Mouse (Mus musculus) megakaryocyte-erythroid progenitor cell, adult 5-6 weeks (primary cell): ENCODE measurements around the gene Evi2a. TPM values are rescaled to one million over a fixed set of nuclear protein-coding genes. Genes with fewer than 3 reads are reported as not detected.

Source experiments
- ATAC-seq: replicated peaks from 2 replicates; pipeline ENCODE4 v1.8.0; 2016; ENCODE audit warnings: mild to moderate bottlenecking, inconsistent platforms; ENCODE audit not compliant: severe bottlenecking, poor library complexity, low FRiP score, low TSS enrichment
- total RNA-seq, 2 experiments: library from RNA; stranded (forward) in 1 of 2; stranded (reverse) in 1 of 2; fragments of 200-1000, 215-1000 nt in 1 of 2; fragments of >200 nt in 1 of 2; fragmentation: Nextera tagmentation in 1 of 2; gene quantifications; 2 replicates each; pipeline ENCODE4 v1.2.3; 2014 to 2017

Gene Evi2a
- total RNA-seq, 2 experiments from 2014 or later: 3.1 to 12.1 TPM

DNA sequence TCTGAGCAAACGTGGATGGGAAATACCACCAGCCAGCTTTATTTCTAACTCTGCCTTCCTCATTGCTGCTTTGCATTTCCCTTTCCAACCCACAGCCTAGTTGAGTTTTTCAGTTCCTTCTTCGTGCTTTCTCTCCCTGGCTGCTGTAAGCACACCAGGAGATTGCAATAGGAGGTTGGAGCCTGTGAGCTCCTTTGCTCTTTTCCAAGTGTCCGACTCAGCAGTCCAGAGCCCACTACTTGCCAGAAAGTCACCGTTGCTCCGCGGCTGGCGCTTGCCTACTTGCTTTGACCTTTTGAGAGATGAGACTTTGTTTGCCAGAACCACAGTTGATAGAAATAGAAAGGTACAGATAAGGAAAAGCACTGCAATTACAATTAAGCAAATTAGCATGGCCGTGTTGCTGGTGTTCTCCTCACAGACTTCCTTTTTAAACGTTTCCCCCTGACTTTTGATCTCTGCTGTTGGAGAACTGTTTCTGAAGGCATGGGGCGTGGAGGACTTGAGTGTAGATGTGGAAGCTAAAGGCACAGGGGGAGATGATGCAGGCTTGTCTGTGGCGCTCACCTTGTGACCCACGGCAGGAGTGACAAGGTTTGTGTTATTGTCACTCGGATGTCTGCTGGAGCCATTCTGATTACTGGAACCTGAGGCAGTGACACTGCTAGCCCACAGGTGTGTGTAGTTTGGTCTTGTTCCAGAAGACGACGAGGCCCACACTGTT is 3.2 kb downstream of the Evi2a start:
- ATAC-seq: peak; percentile 12; the same call in 1 of the 2 replicates

GRCm38 (mm10) chr11:79526549-79526948 is 3.9 kb downstream of the Evi2a start:
- ATAC-seq: no peak

GRCm38 (mm10) chr11:79524310-79524575 is 6.2 kb downstream of the Evi2a start:
- no peak for ATAC-seq

GRCm38 (mm10) chr11:79523560-79524309 is 6.7 kb downstream of the Evi2a start, which contains the start of gene Evi2b:
Evi2b (minus strand) TSS chr11:79523762.
- peak; percentile 67 for ATAC-seq

DNA sequence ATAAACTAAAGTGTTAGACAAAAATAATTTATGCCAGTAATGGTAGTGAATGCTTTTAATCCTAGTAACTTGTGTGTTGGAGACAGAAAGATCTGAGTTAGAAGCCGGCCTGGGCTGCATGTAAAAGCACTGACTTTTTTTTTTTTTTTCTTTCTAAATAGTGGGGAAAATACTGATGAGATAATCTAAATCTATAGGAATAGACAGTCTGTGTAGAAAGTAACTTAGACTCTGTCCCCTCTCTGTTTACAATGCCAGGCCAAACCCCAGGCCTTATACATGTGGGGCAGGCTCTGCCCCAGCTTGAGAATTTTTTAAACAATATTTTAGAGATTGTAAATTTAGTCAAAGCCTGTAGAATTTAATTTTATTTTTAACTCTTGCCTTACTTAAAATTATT is 7.5 kb downstream of the Evi2a start:
- ATAC-seq: no peak

- peak; percentile 48; the same call in 1 of the 2 replicates for ATAC-seq
These were observed 8.5 kb downstream of the Evi2a start for GRCm38 (mm10) chr11:79521930-79522329.

DNA sequence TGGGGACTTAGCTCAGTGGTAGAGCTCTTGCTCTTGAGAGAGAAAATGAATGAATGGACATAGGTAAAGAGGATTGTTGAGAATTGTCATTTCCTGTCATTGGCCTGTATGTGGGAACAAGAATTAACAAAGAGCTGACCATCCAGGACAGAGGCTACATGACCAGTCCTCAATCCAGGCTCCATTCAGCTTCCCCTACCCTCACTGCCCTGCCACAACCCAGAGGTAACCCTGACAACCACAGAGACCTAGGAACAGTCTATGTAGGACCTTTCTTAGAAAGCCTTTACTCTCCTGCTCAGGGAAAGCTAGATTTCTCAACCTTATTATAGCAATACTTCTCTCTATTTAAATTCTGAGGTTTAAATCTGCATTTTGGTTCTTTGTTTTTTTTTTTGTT is 9.6 kb downstream of the Evi2a start:
- no peak for ATAC-seq

- 0 out of 2 replicates have a peak, but pooled peaks have one; percentile 56 for ATAC-seq
These were observed 10.5 kb downstream of the Evi2a start for GRCm38 (mm10) chr11:79519878-79520291.

- ATAC-seq: no peak
These were observed 11.1 kb downstream of the Evi2a start for GRCm38 (mm10) chr11:79519299-79519698.

DNA sequence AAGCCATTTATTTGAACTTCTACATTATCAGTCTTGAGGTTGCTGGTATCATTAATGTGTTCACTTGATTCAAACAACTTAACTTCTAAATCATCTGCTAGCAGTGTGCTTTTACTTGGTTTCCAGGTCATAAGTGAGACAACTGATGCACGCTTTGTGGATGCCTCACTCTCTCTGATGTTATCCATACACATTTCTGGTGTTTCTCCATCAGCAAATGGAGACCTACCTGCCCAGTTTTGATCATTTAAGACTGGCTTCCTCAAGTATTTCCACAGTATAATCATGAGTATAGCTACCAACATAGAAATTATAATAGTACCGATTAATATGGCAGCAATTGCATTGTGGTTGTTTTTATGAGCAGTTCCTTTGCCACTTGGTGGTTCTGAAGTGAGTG is 14.6 kb downstream of the Evi2a start:
- no peak for ATAC-seq

DNA sequence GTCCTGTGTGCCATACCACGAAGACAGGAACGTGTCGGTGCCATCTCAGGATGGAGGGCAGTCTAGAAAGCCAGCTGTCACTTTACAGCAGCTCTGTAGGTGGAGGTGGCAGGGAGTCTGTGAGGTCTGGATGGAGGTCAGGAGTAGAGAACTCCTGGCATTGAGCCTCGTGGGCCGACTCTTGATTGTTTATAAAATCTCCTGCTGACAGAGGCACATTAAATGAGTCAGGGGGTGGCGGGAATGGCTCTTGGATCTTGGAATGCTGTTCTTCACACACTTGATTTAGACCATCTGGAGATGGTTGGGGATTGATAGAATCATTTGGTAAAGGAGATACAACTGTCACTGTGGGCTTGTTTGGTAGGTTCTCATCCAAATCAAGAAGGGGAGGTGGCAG is 15.1 kb downstream of the Evi2a start:
- ATAC-seq: no peak

GRCm38 (mm10) chr11:79511970-79512369 is 18.4 kb downstream of the Evi2a start:
- ATAC-seq: no peak

GRCm38 (mm10) chr11:79504506-79504905 is 25.9 kb downstream of the Evi2a start:
- ATAC-seq: no peak

DNA sequence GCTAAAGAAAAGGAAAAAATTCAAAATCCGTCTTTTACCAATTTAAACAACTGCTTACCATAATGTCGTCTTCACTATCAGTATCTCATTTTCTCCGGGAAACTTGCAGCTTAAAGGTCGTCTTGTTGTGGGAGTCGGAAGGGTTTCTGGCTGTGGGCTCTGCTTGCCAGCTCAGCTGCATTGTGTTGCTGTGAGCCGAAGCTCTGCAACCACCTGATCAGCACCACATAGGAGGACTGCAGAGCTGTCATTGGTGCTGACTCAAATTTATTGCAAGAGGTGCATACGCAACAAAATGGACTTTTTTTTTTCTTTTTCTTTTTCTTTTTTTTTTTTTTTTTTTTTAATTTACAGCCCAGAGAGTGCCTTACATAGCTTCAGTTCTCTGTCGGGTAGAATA is 26.6 kb downstream of the Evi2a start, which contains the start of gene Omg:
Gene Omg, minus strand, starts transcription at position 240 of the 400 bp plus-strand sequence.
- ATAC-seq: no peak

DNA sequence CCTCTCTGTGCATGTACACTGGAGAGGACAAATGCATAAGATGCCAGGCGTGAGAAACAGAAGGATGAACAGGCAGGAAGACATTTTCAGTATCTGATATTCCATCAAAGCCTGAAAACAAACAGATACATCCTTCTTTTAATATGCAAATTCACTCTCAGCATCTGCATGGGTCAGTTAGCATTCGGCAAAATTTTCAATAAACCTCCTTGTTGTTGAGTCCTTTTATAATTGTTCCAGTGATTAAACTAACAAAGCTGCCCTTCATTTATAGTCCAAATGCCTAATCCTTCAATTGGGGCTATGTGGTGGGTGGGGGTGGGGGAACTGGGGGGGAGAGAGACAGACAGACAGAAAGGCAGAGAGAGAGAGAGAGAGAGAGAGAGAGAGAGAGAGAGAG is 27.5 kb downstream of the Evi2a start:
- ATAC-seq: no peak

DNA sequence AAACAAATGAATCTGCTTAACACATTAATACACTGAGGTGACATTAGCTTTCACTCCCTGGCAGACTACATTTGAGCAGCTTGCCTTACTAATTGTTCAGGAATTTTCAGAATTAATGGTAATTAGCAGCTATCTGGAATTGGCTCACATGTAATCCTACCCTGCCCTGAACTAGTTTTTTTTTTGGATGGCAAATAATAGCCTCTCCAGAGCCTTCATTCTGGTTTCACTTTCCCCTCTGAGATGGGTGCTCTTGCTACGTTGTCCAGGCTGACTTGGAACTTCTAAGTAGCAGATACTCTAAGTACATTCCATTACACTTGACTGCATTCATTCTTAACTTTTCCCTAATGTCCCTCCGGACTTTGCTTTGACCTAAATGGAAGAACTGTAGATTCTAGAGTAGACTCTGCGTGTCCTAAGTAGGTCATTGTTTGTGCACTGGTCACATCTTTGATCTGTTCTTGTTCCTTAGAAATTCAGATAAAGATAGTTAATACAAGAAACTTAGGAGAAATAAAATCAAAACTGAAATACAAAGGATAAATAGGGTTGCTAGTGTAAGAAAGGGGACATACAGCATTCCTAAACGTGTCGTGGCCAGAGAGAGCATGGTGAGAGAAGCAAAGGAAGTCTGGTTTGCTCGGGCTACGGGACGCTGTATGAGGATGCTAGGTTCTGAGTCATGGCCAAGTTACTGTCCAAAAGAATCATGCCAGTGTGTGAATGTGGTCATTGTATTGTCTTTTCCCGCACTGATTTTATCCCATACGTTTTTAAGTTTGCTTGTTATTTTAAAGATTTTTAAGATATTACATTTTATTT is 35.2 kb downstream of the Evi2a start:
- ATAC-seq: no peak

GRCm38 (mm10) chr11:79484721-79485120 is 45.7 kb downstream of the Evi2a start:
- no peak for ATAC-seq

DNA sequence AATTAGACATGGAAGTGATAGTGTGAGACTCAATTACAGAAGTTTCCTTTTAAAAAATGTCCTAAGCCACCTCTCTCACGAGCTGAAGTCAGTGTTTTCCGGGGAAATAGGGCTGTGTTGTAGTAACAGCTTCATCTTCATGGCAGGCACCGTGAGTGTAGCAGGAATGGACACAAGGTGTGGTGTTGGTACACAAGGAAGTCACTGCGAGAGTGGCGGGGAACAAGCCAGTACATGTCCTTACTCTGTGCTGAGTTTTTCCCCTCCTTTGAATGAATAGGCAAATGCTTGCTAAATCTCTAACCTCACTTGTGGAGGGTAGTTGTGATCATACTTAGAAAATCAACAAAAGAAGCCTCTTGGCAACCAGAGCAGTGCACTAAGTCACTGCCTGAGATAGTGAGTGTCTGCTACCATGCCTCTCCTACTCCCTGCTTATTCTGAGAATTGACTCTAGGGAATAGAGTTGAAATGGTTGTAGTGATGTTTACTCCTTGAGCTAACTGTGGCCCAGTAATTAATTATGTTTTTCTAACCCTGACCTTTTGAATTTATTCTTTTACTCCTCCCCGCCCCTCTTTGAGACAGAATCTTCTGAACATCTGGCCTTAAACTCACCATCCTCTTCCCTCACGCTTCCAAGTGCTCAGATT is 46.4 kb downstream of the Evi2a start:
- ATAC-seq: no peak

DNA sequence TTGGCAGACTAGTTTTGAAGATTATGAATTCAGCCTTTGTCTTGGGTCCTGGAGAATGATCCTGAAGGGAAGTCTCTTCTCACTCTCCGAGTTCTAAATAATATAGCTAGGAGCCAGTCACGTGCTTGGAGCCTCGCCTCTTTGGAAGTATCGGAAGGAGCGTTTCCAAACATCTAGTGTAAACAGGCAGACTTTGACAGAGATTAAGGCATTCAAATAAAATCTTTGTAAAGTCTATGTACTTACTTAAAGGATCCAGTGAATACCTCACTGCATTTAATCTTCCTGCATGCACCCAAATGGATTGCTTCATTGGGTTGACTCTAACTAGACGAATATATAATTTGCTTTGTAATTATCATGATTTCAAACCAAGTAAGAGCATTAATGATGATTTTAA is 47.0 kb downstream of the Evi2a start:
- ATAC-seq: no peak
